Mouse (Mus musculus): ENCODE measurements at regions not wholly inside any gene's neighbourhood (a gene's known extent, or its start where the extent isn't known, plus 50 kb on each side); places are given as distances from the start of the nearest gene placed in this dataset.

GRCm38 (mm10) chr16:21353545-21353944 lies 69.4 kb upstream of the Vps8 start:
- TF ChIP-seq CTCF (conservative IDR thresholded peaks at IDR 0.05; ENCODE audit: low read length), result no peak
- TF ChIP-seq NANOG (IDR thresholded peaks at IDR 0.05; ENCODE audit: borderline replicate concordance, low read length), result no peak
